Mouse (Mus musculus) ES-E14 (cell line): ENCODE measurements around the gene Ahcyl2. TPM values are rescaled to one million over a fixed set of nuclear protein-coding genes. Genes with fewer than 3 reads are reported as not detected.

Source experiments
- DNase-seq: peaks from one replicate; pipeline ENCODE4 v3.0.0-alpha.2; 2013; ENCODE audit warnings: low read depth, low spot score
- H3K27ac ChIP-seq: 2 replicates; pipeline ENCODE4 v1.5.1; 2012; ENCODE audit warnings: low read depth, mild to moderate bottlenecking, low read length, moderate library complexity, mixed read lengths; ENCODE audit not compliant: poor library complexity, insufficient read depth, severe bottlenecking
- H3K36me3 ChIP-seq: 2 replicates; pipeline ENCODE4 v1.6.1; 2012; ENCODE audit warnings: mild to moderate bottlenecking, low read length, moderate library complexity, mixed read lengths; ENCODE audit not compliant: control insufficient read depth, poor library complexity, insufficient read depth, severe bottlenecking
- H3K4me1 ChIP-seq, 2 experiments: fragments of 150-350 bp in 1 of 2; sonication (generic) in 1 of 2; 2 replicates each; pipeline ENCODE4 v1.6.1; 2012; ENCODE audit warnings: low read length in 2 of 2, mild to moderate bottlenecking in 1 of 2, mixed read lengths in 1 of 2; ENCODE audit not compliant: control insufficient read depth in 2 of 2, insufficient read depth in 2 of 2, poor library complexity in 1 of 2
- H3K4me3 ChIP-seq, 2 experiments: fragments of 150-350 bp in 1 of 2; sonication (generic) in 1 of 2; 2 replicates each; pipeline ENCODE4 v1.5.1; 2012; ENCODE audit warnings: low read length in 2 of 2, low read depth in 1 of 2, mild to moderate bottlenecking in 1 of 2, mixed read lengths in 1 of 2; ENCODE audit not compliant: insufficient read depth in 1 of 2, poor library complexity in 1 of 2, severe bottlenecking in 1 of 2
- H3K9ac ChIP-seq: 2 replicates; pipeline ENCODE4 v1.6.1; 2012; ENCODE audit warnings: low read depth, mild to moderate bottlenecking, low read length, mixed read lengths; ENCODE audit not compliant: poor library complexity, insufficient read depth, severe bottlenecking
- H3K9me3 ChIP-seq: fragments of 150-350 bp; sonication (generic); 2 replicates; pipeline ENCODE4 v1.6.1; 2012; ENCODE audit warnings: low read depth, mild to moderate bottlenecking, low read length; ENCODE audit not compliant: control insufficient read depth, insufficient read depth
- CHD2 ChIP-seq: IDR thresholded peaks from 2 replicates; pipeline ENCODE4 v1.6.1; 2014; ENCODE audit warnings: mild to moderate bottlenecking, low read depth, low read length, inconsistent platforms
- HCFC1 ChIP-seq: IDR thresholded peaks from 2 replicates; pipeline ENCODE4 v1.6.1; 2012; ENCODE audit warnings: low read length, inconsistent platforms, borderline replicate concordance; ENCODE audit not compliant: insufficient read depth
- MAFK ChIP-seq: IDR thresholded peaks from 2 replicates; pipeline ENCODE4 v1.6.1; 2014; ENCODE audit warnings: mild to moderate bottlenecking, low read depth, low read length, inconsistent platforms; ENCODE audit not compliant: insufficient read depth
- ZC3H11A ChIP-seq: IDR thresholded peaks from 2 replicates; pipeline ENCODE4 v1.6.1; 2012; ENCODE audit warnings: low read depth, mild to moderate bottlenecking, inconsistent platforms, low read length, borderline replicate concordance
- ZNF384 ChIP-seq: IDR thresholded peaks from 2 replicates; pipeline ENCODE4 v1.6.1; 2012; ENCODE audit warnings: low read depth, low read length, inconsistent platforms
- in situ Hi-C, 2 experiments: fragments of 600-800 bp; cut with MboI; formaldehyde crosslinking; loops; one replicate each; pipeline ENCODE4 v1.15.1; 2025; ENCODE audit warnings: low sequenced_read_pairs in 2 of 2, inconsistent platforms in 1 of 2; ENCODE audit not compliant: unreplicated experiment in 2 of 2
- total RNA-seq: library from RNA; depleted of rRNA; stranded (reverse); fragments of 300-350 nt; gene quantifications from 2 replicates; pipeline ENCODE4 v1.2.3, GENCODE M21; 2012

The Ahcyl2 gene
- total RNA-seq, 1 experiment: 17.5 TPM

DNA sequence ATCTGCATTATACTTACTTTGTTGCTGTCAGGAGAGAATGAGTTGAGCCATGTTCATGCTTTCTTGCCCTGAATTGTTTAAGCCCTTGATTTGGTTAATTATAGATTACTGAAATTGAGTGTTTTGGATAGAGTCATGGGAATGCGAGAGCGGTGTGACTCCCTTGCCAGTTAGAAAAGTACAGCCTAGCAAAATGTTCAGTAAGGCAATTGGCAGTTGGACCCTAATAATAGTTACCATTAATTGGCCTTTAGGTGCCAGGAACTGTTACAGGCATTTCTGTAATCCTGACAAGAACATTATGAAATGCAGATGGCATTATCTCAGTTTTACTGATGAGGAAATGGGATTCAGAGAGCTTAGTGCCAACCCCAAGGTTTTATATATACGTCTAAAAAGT lies 4.4 kb downstream of the Ahcyl2 start:
- in situ Hi-C loops: no loop called here
- no peaks in the 10 kb centered on the region; the same call in 1 of the 2 replicates for H3K36me3 ChIP-seq
- TF ChIP-seq ZNF384 (no peak), MAFK (no peak), HCFC1 (no peak)
- H3K27ac ChIP-seq: no peak overlapping the region
- H3K9ac ChIP-seq: no peak overlapping the region
- H3K4me3 ChIP-seq: no peak overlapping the region
- no peak for DNase-seq
- H3K4me1 ChIP-seq: no peaks in the 10 kb centered on the region
- H3K9me3 ChIP-seq: no peaks in the 10 kb centered on the region

DNA sequence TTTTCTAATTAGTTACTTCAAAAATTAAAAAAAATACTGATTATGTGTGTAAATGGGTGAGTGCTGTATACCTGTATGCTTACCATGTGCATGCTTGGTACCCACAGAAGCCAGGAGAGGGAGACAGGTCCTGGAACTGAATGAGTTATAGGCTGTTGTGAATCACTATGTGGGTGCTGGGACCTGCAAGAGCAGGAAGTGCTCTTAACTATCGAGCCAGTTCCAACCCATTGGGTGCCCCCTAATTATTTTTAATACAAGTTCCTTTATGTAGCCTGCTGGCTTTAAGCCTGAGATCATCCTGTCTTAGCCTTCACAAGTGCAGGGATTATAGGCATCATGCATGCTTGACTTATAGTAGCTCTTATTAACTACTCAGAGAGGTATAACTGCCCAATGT lies 6.3 kb downstream of the Ahcyl2 start:
- in situ Hi-C loops: no loop called here
- H3K4me3 ChIP-seq: no peak overlapping the region
- no peak overlapping the region for H3K27ac ChIP-seq
- no peak overlapping the region for H3K9ac ChIP-seq
- TF ChIP-seq HCFC1 (no peak), CHD2 (no peak), MAFK (no peak), ZC3H11A (no peak), ZNF384 (no peak)
- DNase-seq: no peak
- no peaks in the 10 kb centered on the region; the same call in 1 of the 2 replicates for H3K36me3 ChIP-seq
- no peaks in the 10 kb centered on the region for H3K9me3 ChIP-seq
- no peaks in the 10 kb centered on the region for H3K4me1 ChIP-seq

DNA sequence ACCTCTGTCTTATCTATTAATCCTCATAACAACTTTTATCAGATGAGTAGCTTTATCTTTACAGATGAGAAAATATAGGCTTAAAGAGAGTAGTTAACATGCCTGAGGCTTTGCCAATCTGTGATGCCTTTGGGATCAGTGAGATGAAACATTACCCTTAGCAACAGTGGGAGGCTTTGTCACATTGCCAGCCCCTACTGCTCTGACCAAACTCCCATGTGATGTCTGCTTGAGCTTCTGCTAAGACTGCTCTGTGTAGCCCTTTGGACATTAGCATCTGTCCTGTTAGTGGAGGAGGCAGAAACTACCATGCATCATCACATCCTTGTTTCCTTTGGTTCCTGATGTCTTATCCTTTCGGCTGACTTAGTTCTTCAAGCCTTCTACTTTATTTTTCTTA lies 7.8 kb downstream of the Ahcyl2 start:
- DNase-seq: no peak
- Histone ChIP-seq H3K4me3 (no peak overlapping the region), H3K4me1 (no peaks in the 10 kb centered on the region), H3K9me3 (no peaks in the 10 kb centered on the region), H3K9ac (no peak overlapping the region), H3K36me3 (no peaks in the 10 kb centered on the region; the same call in 1 of the 2 replicates), H3K27ac (no peak overlapping the region)
- no peak for TF ChIP-seq HCFC1
- TF ChIP-seq ZC3H11A: no peak
- no peak for TF ChIP-seq MAFK
- TF ChIP-seq ZNF384: no peak
- TF ChIP-seq CHD2: no peak
- in situ Hi-C loops: no loop called here

DNA sequence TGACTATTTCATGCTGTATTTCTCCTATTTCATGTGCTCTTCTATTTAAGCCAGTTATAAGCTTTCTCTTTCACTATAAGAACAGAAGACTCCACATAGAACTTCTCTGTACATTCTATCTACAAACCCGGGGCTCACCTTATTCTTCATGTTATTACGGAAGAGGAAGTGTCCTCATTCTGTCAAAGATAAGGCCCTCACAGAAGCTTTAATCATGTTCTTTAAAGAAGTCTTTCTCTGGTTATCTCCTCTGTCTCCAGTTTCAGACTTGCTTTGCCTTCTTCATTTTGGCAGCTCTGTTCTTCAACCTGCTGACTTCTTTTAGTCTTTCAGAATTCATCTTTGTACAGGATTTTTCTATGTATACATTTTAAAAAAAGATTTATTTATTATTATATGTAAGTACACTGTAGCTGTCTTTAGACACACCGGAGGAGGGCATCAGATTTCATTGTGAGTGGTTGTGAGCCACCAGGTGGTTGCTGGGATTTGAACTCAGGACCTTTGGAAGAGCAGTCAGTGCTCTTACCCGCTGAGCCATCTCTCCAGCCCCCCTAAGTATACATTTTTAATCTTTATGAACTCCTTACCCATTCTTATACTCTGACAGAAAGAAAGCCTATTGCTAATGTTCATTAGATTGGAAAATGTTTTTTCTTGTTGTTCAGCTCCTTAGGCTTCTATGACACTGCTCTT lies 8.9 kb downstream of the Ahcyl2 start:
- no peaks in the 10 kb centered on the region for H3K4me1 ChIP-seq
- TF ChIP-seq MAFK (no peak), ZNF384 (no peak), CHD2 (no peak), ZC3H11A (no peak), HCFC1 (no peak)
- in situ Hi-C loops: no loop called here

DNA sequence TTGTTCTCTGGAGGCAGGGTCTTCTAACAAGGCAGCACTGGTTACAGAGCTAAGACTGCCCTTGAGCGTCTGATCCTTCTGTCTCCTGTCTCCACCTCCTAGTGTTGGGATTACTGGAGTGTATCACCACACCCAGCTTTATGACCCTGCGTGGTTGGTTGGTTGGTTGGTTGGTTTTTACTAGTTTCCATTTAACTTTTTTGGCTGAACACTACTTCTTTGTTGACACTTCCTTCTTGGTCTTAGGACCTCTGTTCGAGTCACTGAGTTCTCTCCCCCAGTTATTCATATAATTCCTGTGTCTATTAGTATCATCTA lies 9.4 kb downstream of the Ahcyl2 start:
- no peak overlapping the region for H3K9ac ChIP-seq
- no peak for TF ChIP-seq MAFK
- no peak for TF ChIP-seq ZNF384
- TF ChIP-seq HCFC1: no peak
- TF ChIP-seq ZC3H11A: no peak
- TF ChIP-seq CHD2: no peak
- in situ Hi-C loops: no loop called here
- no peak for DNase-seq
- no peak overlapping the region for H3K4me3 ChIP-seq
- no peak overlapping the region for H3K27ac ChIP-seq
- no peaks in the 10 kb centered on the region for H3K4me1 ChIP-seq
- no peaks in the 10 kb centered on the region for H3K9me3 ChIP-seq
- H3K36me3 ChIP-seq: no peaks in the 10 kb centered on the region

More for the DNA sequence above, 8.9 kb downstream of the Ahcyl2 start:
- H3K36me3 ChIP-seq: no peaks in the 10 kb centered on the region
- no peak overlapping the region for H3K27ac ChIP-seq
- no peaks in the 10 kb centered on the region for H3K9me3 ChIP-seq
- H3K4me3 ChIP-seq: no peak overlapping the region
- no peak for DNase-seq
- H3K9ac ChIP-seq: no peak overlapping the region
